In the genomic region with DNA sequence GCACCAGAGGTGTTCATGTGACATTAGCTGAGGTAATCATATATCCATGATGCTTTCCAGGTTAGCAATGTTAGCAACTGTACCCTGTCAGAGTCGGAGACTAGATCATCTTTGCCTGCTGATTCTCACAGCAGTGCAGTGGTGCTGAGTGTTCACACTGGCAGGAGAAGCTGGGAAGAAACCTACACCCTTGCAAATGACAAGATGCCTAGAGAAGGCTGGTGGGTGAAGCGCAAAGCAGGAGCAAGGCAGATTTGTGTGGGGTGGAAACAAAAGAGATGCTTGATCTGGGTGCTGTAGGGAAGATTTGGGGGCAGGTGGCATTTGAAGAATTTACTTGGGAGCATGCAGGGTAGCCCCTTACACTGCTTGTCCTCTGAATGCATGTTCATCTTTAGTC, we compare ENCODE assay signal across 22 mouse cellular contexts. TPM values are rescaled to one million over a fixed set of nuclear protein-coding genes. Genes with fewer than 3 reads are reported as not detected.
DNase-seq lines count a peak whose midpoint lies in the region; TF ChIP-seq lines count a peak whose summit lies in the region.
"Had no signal": no experiment of that assay in that cellular context is flagged by ENCODE, and none has a peak within 500 bp of the region (broad histone marks: within the 10 kb centered on the region; RNA-seq: fewer than 3 reads in every experiment).

No protein-coding gene starts in this region.

- no peak overlapping the region for H3K4me3 ChIP-seq in left cerebral cortex, adult 2 months
- H3K4me3 ChIP-seq: forebrain, embryonic 10.5 days; forebrain, embryonic 13.5 days; heart, embryonic 12.5 days; heart, embryonic 15.5 days; hindbrain, embryonic 10.5 days; hindbrain, embryonic 13.5 days had no signal

- intact Hi-C loops in left cerebral cortex, postnatal 14 days (cut with DNase I): no loop called here
- intact Hi-C loops in left cerebral cortex, adult 2 months (cut with DNase I): no loop called here

- no peak overlapping the region for H3K27ac ChIP-seq in left cerebral cortex, adult 2 months
- H3K27ac ChIP-seq: forebrain, embryonic 10.5 days; forebrain, embryonic 13.5 days; heart, embryonic 15.5 days; hindbrain, embryonic 10.5 days had no signal

- peak; percentile 15 to 20 for DNase-seq in left cerebral cortex, postnatal 14 days (ENCODE audit: low spot score in 2 of 2)
- DNase-seq in left cerebral cortex, adult 2 months (ENCODE audit: extremely low spot score in 1 of 2, low spot score in 2 of 2): no peak
- DNase-seq in right cerebral cortex, postnatal 36 days (ENCODE audit: low spot score in 2 of 2): peak; percentile 3 to 18
- DNase-seq in right cerebral cortex, postnatal 14 days: no peak
- peak; percentile 15 to 43 for DNase-seq in frontal cortex, postnatal 36 days (ENCODE audit: low spot score in 2 of 2)
- DNase-seq in spleen, adult 18-20 months: no peak
- DNase-seq: adrenal gland, adult 2 months; adrenal gland, postnatal 14 days; cerebellum, adult 18-20 months; cerebellum, adult 9-10 months; cerebellum, postnatal 14 days; forebrain, postnatal 0 days; gastrocnemius, postnatal 25 days; heart, adult 18-20 months; heart, postnatal 10 days; heart, postnatal 36 days had no signal

- no peak for TF ChIP-seq CTCF in left cerebral cortex, adult 2 months (IDR thresholded peaks at IDR 0.05)

RNA-seq across cellular contexts. Expression of a gene that starts 34.5 kb away (rescaled TPM):
- total RNA-seq in left cerebral cortex, postnatal 14 days (2021): 10 to 100 TPM; 29.3 to 37.6 TPM
- total RNA-seq in left cerebral cortex, adult 2 months (2021): 10 to 100 TPM; 45.5 to 56.0 TPM

Comparison
In these comparisons a context has a peak if more than half of its experiments do, and no peak if none do; other contexts are left out.
1. DNase-seq: peak in left cerebral cortex, postnatal 14 days (2 of 2), right cerebral cortex, postnatal 36 days (2 of 2) and frontal cortex, postnatal 36 days (2 of 2); none in left cerebral cortex, adult 2 months (0 of 2), right cerebral cortex, postnatal 14 days (single experiment) and spleen, adult 18-20 months (0 of 2).